Mouse (Mus musculus): ENCODE measurements around the gene Mlana. TPM values are rescaled to one million over a fixed set of nuclear protein-coding genes. Genes with fewer than 3 reads are reported as not detected.

Gene Mlana
- polyA plus RNA-seq, 1 experiment from 2014 or later, result not detected

DNA sequence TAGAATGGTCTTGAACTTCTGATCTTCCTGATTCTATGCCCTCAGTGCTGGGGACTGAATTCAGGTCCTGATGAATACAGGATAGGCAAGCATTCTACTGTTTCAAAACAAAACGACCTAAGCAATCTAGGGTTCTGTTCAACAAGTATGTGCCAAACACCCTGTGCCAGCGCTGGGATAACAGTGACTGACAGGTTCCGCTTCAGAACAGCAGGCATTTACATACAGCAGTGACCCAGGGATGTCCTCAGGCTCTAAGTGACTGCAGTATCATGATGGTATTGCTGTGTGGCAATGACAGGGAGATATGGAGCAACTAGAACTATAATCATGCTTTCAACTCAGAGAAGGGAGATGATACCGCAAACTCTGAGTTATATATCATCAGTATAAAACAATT is 15.8 kb downstream of the Mlana start:
- no peaks in the 10 kb centered on the region for H3K9me3 ChIP-seq
- H3K9ac ChIP-seq, result no peak overlapping the region
- H3K4me1 ChIP-seq, result no peaks in the 10 kb centered on the region
- ATAC-seq (replicated peaks), result no peak
- WGBS, result 85% methylated on average over 4 of the region's 4 CpGs
- H3K4me2 ChIP-seq, result no peak overlapping the region
- H3K27me3 ChIP-seq (replicated peaks), result no peaks in the 10 kb centered on the region
- peaks cover 19% of the 10 kb centered on the region for H3K36me3 ChIP-seq (replicated peaks)
- H3K27ac ChIP-seq, result no peak overlapping the region
- H3K4me3 ChIP-seq, result no peak overlapping the region

DNA sequence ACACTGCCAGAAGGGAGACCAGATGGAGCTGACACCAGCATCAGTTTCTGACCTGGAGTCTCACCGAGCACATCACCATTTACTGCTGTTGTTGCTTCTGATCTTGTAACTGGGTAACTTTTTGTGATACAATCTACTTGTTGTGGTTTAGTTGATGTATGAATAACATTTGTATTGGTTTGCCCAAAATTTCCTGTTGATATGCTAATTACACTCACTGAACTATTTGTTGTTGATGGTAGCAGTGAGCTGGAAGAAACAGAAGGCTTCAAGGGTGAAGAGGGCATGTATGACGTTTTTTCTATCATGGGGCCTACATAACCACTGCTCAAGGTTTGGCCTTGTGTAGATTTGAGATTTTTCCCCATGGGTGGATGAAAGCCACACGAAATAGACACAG is 20.2 kb downstream of the Mlana start:
- ATAC-seq (replicated peaks), result no peak
- 91% methylated on average over 3 of the region's 3 CpGs for WGBS
- Histone ChIP-seq H3K27me3 (replicated peaks) (no peaks in the 10 kb centered on the region), H3K4me3 (no peak overlapping the region), H3K36me3 (replicated peaks) (peaks cover 30% of the 10 kb centered on the region), H3K9me3 (no peaks in the 10 kb centered on the region), H3K4me1 (no peaks in the 10 kb centered on the region), H3K9ac (no peak overlapping the region), H3K4me2 (no peak overlapping the region), H3K27ac (no peak overlapping the region)

DNA sequence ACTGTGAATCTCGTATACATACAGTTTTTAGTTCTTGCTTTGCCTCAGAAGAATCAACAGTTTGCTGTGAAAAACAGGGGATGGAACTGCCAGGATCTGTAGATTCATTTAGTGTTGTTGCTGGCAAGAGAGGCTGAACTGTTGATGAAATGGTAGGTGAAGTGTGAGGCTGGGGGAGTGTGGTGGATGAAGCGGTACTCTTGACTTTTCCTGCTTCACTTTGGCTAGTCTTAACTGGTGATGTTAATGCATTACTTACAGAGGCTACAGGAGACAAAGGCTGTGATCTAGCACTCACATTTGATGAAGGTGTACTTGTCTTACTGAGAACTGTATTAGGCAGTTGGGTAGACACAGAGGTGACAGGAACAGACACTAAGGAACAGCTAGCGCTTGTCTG is 20.9 kb downstream of the Mlana start:
- Histone ChIP-seq H3K9ac (no peak overlapping the region), H3K4me1 (no peaks in the 10 kb centered on the region), H3K4me3 (no peak overlapping the region), H3K27me3 (replicated peaks) (no peaks in the 10 kb centered on the region), H3K4me2 (no peak overlapping the region), H3K36me3 (replicated peaks) (peaks cover 30% of the 10 kb centered on the region), H3K9me3 (no peaks in the 10 kb centered on the region), H3K27ac (no peak overlapping the region)
- WGBS, result 95% methylated on average over 3 of the region's 3 CpGs
- no peak for ATAC-seq (replicated peaks)

DNA sequence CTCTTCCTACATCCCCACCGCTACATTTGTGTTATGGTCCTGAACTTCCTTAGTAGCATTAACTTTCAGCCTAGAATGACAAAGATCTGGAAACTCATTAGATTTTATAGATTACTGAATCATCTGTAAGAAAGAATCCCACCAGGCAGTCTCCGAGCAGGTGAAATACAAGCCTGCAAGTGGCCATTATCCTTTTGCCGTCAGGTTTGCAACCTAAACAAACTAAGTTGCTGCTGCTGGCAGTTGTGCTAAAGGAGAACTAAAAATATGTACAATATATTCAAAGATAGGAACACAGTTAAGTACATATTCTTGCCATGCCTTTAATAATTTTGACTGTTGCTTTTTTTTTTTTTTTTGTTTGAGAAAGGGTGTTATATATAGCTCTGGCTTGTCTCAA is 37.8 kb downstream of the Mlana start:
- no peak overlapping the region for H3K4me3 ChIP-seq
- no peaks in the 10 kb centered on the region for H3K4me1 ChIP-seq
- no peak overlapping the region for H3K9ac ChIP-seq
- H3K9me3 ChIP-seq, result no peaks in the 10 kb centered on the region
- H3K27me3 ChIP-seq (replicated peaks), result no peaks in the 10 kb centered on the region
- no peak for ATAC-seq (replicated peaks)
- no peak overlapping the region for H3K4me2 ChIP-seq
- H3K36me3 ChIP-seq (replicated peaks), result no peaks in the 10 kb centered on the region
- WGBS, result 79% methylated on average over 3 of the region's 3 CpGs
- no peak overlapping the region for H3K27ac ChIP-seq

DNA sequence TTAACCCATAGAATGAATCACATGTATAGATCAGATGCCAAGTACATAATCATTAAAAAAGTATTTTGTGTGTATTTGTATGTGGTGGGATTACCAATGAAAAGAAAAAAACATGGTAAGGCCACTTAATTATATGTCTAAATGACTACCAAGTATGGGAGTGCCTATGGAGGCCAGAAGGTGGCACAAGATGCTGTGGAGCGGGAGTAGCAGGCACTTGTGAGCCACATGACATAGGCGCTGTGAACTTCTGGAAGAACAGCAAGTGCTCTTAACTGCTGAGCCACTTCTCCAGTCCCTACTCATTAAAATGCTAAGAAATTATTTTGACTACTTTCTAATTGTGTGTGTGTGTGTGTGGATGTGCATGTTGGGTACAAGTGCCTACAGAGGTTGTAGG is 42.0 kb downstream of the Mlana start:
- no peaks in the 10 kb centered on the region for H3K36me3 ChIP-seq (replicated peaks)
- H3K4me1 ChIP-seq, result no peaks in the 10 kb centered on the region
- H3K4me3 ChIP-seq, result no peak overlapping the region
- no peaks in the 10 kb centered on the region for H3K9me3 ChIP-seq
- no peak for ATAC-seq (replicated peaks)
- no peaks in the 10 kb centered on the region for H3K27me3 ChIP-seq (replicated peaks)
- no peak overlapping the region for H3K9ac ChIP-seq
- WGBS, result 82% methylated on average over 2 of the region's 2 CpGs
- no peak overlapping the region for H3K27ac ChIP-seq
- H3K4me2 ChIP-seq, result no peak overlapping the region

GRCm38 (mm10) chr19:29740661-29741060 is 43.0 kb downstream of the Mlana start:
- Histone ChIP-seq H3K4me1 (no peaks in the 10 kb centered on the region), H3K27ac (no peak overlapping the region), H3K9ac (no peak overlapping the region), H3K4me3 (no peak overlapping the region), H3K27me3 (replicated peaks) (no peaks in the 10 kb centered on the region), H3K9me3 (no peaks in the 10 kb centered on the region), H3K36me3 (replicated peaks) (no peaks in the 10 kb centered on the region), H3K4me2 (no peak overlapping the region)
- WGBS, result 89% methylated on average over 1 of the region's 1 CpGs
- ATAC-seq (replicated peaks), result no peak

DNA sequence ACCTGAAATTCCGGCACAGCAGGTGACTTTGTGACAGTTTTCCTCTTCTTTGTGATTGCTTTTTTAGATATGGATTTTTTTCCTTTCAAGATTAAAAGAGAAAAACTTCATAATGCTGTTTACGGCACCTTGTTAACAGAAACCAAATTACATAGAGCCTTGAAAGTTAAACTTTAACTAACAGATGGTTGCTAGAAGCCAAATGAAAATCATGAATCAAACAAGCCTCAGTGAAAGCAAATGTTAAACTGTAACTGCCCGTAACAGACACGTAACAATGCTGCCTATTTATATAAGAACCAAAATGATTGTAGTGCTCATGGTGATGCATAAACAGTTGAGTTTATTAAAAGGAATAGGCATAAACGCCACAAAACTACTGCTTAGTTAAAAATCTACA is 45.9 kb downstream of the Mlana start:
- H3K27ac ChIP-seq, result no peak overlapping the region
- no peaks in the 10 kb centered on the region for H3K36me3 ChIP-seq (replicated peaks)
- H3K27me3 ChIP-seq (replicated peaks), result no peaks in the 10 kb centered on the region
- no peaks in the 10 kb centered on the region for H3K9me3 ChIP-seq
- H3K9ac ChIP-seq, result no peak overlapping the region
- no peak for ATAC-seq (replicated peaks)
- no peak overlapping the region for H3K4me3 ChIP-seq
- no peak overlapping the region for H3K4me2 ChIP-seq
- WGBS, result 92% methylated on average over 5 of the region's 5 CpGs
- no peaks in the 10 kb centered on the region for H3K4me1 ChIP-seq

GRCm38 (mm10) chr19:29750994-29751393 is 53.4 kb downstream of the Mlana start:
- Histone ChIP-seq H3K4me3 (no peak overlapping the region), H3K4me2 (no peak overlapping the region), H3K27ac (no peak overlapping the region), H3K27me3 (replicated peaks) (no peaks in the 10 kb centered on the region), H3K9me3 (no peaks in the 10 kb centered on the region), H3K4me1 (no peaks in the 10 kb centered on the region), H3K9ac (no peak overlapping the region), H3K36me3 (replicated peaks) (no peaks in the 10 kb centered on the region)
- ATAC-seq (replicated peaks), result no peak
- 90% methylated on average over 3 of the region's 3 CpGs for WGBS

DNA sequence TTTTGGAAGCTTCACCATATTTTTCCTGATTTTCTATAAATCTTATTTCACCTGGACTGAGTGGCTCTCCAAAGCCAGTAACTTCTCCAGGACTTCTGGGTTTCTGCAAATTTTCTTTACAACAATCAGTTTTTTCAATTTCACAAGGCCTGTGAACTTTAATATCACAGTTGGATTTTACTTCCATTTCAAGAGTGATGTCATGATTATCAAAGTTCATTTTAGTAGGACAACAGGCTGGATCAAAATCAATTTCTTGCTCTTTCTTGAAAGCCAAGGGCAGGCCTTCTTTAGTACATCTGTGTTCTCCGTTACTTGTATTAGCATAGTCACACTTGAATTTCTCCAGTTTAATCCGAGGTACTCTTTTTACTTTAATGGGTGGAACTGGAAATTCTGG is 56.3 kb downstream of the Mlana start:
- no peaks in the 10 kb centered on the region for H3K36me3 ChIP-seq (replicated peaks)
- no peak overlapping the region for H3K9ac ChIP-seq
- no peak for ATAC-seq (replicated peaks)
- H3K27ac ChIP-seq, result no peak overlapping the region
- no peak overlapping the region for H3K4me3 ChIP-seq
- H3K9me3 ChIP-seq, result no peaks in the 10 kb centered on the region
- H3K4me1 ChIP-seq, result no peaks in the 10 kb centered on the region
- H3K4me2 ChIP-seq, result no peak overlapping the region
- WGBS, result 83% methylated on average over 2 of the region's 2 CpGs
- H3K27me3 ChIP-seq (replicated peaks), result no peaks in the 10 kb centered on the region

Other genes starting within 250 kb of the Mlana start
- gene Ric1, start 175.5 kb upstream of the Mlana start, polyA plus RNA-seq (2015; fragmentation: Nextera tagmentation; extraction: Ambion mirVana), result 12.1 and 14.4 TPM in 2 replicates
- 9.0 and 9.2 TPM in 2 replicates for gene Ermp1, start 49.4 kb upstream of the Mlana start, polyA plus RNA-seq (2015; fragmentation: Nextera tagmentation; extraction: Ambion mirVana)
- 6.8 and 7.5 TPM in 2 replicates for gene 9930021J03Rik, start 108.2 kb downstream of the Mlana start, polyA plus RNA-seq (2015; fragmentation: Nextera tagmentation; extraction: Ambion mirVana)
- gene Ranbp6, start 115.2 kb downstream of the Mlana start, polyA plus RNA-seq (2015; fragmentation: Nextera tagmentation; extraction: Ambion mirVana), result 47.7 and 52.4 TPM in 2 replicates
- 0.56 and 0.90 TPM in 2 replicates for gene Il33, start 227.3 kb downstream of the Mlana start, polyA plus RNA-seq (2015; fragmentation: Nextera tagmentation; extraction: Ambion mirVana)